Mouse (Mus musculus): Measurements from ENCODE around the gene Olfr221.
"Not testable (repeated sequence)": the region's sequence is repeated elsewhere in the genome, so short reads cannot be mapped to it uniquely, and the experiment has no call there.

The Olfr221 gene

DNA sequence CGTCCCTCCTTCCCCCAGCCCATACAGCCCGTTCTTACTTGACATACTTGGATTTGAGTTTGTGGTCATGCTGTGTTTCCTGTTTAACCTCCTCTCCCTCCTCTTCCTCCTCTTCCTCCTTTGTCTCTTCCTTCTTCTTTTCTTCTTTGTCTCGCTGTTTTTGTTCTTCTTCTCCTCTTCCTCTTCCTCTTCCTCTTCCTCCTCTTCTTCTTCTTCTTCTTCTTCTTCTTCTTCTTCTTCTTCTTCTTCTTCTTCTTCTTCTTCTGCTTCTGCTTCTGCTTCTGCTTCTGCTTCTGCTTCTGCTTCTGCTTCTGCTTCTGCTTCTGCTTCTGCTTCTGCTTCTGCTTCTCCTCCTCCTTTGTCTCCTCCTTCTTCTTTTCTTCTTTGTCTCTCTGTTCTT, at the start of gene Olfr221:
TSS of gene Olfr221 (minus strand) at position 101 of the 400 bp plus-strand sequence.
- not testable (repeated sequence) for DNase-seq (ENCODE audit: low read depth, low spot score)

DNA sequence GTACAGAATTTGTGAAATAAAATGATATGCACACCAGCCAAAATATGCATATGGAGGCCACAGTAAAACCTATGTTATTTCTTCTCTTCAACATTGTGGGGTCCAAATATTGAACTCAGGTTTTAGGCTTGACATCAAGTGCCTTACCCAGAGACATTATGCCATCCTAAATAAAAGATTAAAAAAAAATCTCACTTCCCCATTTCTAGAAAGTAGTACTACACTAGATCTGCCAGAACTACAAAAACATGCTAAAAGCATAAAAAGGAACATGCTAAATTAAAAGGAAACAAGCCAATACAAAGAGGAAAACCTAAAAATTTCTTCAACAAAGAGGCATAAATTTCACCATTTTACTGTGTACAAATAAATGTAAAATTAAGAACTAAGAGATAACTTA, 40.8 kb upstream of the Olfr221 start:
- DNase-seq (ENCODE audit: low read depth, low spot score), result peak; percentile 39

DNA sequence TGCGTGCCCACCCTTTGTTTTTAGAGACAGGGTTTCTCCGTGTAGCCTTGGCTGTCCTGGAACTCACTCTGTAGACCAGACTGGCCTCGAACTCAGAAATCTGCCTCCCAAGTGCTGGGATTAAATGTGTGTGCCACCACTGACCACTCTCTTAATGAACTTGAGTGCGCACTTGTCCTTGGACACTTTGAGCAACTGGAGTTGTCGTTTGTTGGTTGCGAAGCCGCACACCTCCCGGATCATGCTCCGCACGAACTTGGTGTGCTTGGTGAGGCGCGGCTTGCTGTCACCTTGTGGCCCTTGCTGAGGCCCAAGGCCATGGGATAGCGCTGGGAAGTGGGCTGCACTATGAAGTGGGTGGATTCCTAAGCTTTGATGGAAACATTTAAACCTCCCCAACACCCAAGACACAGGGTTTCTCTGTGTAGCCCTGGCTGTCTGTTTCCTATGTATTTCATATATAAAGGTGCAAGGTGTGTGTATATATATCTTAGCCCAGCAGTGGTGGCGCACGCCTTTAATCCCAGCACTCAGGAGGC, 29.4 kb upstream of the Olfr221 start:
- no peak for DNase-seq (ENCODE audit: low read depth, low spot score)

DNA sequence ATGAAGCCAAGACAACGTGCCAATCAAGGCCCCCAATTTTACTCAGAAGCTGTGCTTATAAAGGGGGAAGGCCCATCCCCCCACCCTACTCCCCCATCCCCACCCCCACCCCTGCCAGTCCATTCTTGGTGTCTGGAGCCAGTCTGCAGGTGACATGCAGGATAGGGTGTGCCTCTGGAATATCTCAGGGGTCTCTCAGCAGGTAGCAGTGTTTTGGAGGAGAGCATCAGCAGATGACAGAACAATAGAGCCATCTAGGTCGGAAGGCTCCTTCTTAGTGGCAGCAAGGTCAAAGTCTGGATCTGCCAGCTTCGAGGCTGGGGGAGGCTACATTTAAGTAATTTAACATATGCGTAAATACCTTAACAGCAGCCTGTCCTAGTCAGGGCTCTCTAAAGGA, 23.9 kb upstream of the Olfr221 start:
- no peak for DNase-seq (ENCODE audit: low read depth, low spot score)

DNA sequence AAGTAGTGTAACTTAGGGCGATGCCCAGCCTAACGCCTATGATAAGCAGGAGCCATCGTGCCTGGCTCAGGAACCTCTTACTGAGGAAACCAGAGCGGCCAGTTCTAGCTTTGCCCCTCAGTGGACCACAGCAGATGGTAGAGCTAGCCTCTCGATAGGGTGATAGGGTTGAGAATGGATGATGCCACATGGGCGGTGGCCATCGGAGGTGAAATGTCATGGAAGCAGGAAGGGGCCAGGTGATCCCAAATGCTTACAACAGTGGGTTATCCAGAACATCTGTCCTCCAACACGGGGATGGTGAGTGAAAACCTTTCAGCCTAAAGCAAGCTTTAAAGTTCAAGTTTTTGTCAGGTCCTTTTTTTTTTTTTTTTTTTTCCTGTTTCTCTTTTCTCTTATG, 19.5 kb upstream of the Olfr221 start:
- no peak for DNase-seq (ENCODE audit: low read depth, low spot score)

DNA sequence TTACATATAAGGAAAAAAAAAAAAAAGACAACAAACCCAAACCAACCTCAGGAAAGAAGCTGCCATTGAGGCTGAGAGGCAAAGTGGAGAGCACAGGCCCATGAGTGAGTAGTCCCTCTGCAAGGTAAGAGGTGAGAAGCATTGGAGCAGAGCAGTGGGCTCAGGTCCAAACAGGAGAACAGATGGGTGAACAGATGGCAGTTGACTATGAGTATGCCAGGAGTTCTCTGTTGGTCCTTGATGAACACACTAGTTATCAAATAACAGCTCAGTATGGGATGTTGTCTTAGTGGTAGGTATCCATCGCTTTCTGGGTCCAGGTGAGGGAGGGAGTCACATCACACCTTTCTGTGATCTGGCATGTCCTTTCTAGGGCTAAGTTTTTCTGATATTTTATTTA, 18.5 kb upstream of the Olfr221 start:
- DNase-seq (ENCODE audit: low read depth, low spot score), result no peak

DNA sequence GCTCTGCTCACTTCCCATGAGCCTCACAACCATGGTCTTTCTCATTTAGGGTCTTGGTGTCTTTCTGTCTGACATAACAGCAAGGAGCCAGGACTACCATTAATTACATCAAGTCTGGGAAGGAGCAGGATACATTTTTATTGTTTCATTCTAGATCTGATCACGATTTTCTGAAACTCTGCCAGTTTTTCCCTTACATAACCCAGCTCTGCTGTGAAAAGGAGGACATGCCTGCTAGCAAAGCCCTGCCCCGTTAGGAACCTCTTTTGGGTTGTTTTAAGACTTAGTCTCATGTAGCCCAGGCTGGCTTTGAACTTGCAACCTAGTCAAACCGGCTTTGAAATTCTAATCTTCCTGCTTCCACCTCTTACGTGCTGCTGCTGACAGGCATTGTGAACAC, 17.7 kb upstream of the Olfr221 start:
- no peak for DNase-seq (ENCODE audit: low read depth, low spot score)

DNA sequence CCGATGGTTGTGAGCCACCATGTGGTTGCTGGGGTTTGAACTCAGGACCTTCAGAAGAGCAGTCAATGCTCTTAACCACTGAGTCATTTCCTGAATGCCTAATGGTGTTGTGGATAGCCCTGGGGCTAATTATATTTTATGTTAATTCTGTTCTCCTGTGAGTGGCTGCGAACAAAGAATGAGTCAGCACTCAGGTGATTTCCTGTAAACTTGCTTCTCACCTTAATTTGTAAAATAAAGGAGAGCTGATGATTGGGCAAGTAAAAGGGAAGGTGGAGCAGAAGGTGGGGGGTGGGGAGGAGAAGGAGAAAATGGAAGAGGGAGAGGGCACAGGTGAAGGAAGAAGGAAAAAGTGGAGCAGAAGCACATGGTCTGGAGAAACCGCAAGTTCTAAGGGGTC, 10.5 kb upstream of the Olfr221 start:
- DNase-seq (ENCODE audit: low read depth, low spot score), result not testable (repeated sequence)

DNA sequence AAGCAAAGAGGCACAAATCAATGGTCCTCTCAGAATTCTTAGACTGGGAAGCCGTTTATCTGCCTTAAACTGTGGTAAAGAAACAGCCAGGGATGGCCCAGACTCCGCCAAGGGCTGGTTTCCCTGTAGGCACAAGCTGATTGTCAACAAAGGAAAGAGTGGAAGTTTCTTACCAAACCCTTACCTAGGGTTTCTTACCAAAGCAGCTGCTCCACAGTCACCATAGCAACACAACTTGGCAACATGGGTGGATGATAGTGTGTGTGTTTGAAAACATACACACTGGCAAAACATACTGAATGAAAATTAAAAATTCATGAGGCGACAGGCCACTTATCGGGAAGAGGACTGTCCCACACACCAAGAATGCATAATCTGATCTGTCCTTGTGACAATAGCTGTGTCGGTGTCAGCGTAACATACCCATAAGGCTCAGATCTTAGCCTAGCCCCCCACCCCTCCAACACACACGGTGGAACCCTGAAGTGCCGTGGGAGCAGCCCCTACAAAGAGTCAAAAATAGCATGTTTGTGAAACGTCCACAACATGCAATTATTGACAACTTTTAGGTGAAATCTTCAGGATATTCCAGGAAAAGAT, 3.8 kb upstream of the Olfr221 start:
- no peak for DNase-seq (ENCODE audit: low read depth, low spot score)

DNA sequence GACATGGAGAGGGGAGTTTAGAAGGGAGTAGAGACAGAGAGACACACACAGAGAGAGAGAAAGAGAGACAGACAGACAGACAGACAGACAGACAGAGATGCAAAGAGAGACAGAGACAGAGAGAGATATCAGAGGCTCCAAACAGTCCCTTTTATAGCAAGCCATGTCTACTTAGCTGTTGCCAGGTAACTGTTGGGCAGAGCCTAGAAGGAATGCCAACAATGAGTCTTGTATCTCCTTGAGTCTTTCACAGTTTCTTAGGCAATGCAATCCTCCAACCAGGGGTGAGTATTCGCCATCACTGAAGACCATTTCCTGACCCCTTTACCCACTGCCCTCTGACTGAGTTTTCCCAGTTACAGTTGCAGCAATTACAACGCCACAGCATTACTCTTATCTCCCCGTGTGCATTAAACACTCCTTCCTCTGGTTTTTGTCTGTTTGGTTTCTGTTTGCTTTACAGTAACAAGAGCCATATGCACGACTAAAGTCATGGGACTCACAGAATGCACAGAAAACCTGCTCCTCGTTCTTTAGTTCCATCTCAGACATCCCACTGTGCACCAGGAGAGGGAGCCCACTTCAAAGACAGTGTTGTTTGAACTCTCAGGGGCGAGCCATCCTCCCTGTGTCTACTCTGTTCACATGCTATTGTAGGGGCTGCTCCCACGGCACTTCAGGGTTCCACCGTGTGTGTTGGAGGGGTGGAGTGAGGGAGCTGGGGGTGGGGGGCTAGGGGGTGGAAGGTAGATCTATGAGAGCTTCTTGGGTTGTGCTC, 2.8 kb upstream of the Olfr221 start:
- peak; percentile 54 for DNase-seq (ENCODE audit: low read depth, low spot score)

DNA sequence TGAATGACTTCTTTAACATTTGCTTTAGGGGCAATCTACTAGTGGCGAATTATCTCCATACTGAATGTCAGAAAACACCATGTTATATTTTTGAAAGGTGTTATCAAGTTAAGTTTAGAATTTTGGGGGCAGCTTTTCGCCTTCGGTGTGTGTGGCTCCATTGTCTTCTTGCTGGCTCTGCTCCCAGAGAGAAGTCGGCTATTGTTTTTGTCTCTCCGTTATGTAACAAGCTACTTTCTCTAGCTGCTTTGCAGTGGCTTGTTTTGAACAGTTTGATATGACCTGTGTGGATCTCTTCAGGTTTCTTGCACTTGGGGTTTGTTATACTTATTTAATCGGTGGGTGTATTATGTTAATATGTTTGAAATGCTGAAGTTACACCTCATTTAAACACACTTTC, 1.2 kb upstream of the Olfr221 start:
- DNase-seq (ENCODE audit: low read depth, low spot score), result no peak

DNA sequence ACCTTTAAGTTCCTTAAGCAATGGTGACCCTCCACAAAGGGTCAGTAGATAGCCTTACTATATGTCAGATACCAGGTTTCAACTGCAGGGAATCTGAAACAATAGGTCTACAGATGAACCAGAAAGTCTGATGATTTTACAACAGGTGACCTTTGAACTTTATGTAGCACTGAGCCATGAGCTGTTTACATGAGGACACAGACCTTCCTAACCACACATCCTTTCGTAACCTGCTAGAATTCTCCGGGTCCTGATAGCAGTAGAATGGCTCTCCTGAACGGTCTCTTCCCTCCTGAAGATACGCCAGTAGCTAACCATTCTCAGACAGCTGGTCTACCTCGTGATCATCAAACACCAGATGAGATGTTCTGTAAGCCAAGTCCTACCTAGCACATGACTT, 2.9 kb downstream of the Olfr221 start:
- no peak for DNase-seq (ENCODE audit: low read depth, low spot score)

DNA sequence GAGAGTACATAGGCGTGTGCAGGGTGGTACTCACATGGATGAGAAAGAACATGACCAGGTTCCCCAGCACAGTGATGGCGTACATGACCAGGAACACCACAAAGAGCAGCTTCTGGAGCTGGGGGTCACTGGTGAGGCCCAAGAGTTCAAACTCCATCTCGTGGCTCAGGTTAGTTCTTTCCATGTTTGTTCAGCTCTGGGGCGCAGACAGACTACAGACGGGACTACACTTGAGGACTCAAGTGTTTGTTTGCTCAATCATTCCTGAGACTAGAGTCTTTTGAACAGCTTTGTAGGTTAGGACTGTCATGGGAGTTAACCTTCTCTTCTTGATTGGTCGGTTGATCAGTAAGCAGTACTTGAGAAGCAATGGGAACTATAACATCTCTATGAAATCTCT, 6.3 kb downstream of the Olfr221 start:
- DNase-seq (ENCODE audit: low read depth, low spot score), result no peak

DNA sequence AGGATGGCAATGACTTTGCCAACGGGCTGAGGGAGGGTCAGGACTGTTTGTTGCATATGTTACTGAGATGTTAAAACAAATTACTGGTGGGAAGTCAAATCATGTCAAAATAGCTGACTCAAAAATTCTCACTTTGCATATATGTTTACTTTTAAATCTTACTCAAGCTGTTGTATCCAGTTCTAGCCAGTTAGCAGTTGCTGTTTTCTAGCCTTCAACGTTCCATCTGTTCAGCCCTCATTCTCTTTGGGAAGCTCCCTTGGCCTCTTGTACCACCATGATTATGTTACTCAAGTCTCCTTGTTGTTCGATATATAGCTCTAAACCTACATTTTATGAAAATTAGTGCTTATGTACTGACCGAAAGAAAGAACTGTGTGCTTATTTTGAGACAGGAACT, 15.9 kb downstream of the Olfr221 start:
- no peak for DNase-seq (ENCODE audit: low read depth, low spot score)

DNA sequence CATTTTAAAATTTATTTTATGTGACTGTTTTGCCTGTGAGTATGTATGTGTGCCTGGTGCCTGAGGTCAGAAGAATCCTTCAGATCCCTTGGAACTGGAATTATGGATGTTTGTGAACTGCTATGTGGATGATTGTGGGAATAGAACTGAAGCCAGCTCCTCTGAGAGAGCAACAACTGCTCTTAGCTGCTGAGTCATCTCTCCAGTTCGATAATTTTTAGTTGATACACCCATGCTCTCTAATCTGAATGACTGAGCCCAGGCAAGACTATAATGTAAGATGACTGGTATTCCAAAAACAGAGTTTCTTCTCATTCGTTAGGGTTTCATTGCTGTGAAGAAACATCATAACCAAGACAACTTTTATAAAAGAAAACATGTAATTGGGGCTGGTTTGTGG, 18.1 kb downstream of the Olfr221 start:
- DNase-seq (ENCODE audit: low read depth, low spot score), result no peak

DNA sequence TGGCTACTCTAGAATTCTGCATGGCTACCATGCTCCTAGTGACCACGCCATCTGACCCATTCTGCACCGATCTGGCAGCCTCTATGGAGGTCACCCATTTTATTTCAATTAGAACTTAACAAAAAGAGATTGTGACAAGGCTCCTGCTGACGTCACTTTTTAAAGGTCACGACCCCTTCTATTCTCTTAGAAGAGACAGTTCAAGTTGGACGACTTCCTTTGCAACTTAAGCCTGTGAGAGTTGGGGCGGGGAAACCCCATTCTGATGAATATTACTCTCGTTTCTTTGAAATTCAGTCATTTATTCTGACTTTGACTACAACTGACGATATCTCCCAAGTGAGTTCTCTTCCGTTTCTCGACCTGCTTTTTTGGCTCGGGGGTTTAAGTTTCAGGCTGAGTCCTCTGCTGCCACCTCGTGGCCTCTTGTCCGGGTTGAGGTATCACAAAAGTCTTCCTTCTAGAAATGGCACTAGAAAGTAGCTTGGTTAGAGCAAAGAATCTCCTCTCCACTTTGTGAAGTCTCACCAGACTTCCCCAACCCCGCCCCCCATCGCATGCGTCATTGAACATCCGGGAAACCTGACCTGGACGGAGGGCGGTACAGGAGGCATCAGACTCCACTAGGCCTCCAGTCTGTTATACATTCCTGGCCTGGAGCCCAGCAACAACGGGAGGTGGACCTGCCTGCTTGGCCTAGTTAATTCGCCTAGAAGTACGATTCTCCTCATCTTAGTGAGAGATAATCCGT, 19.4 kb downstream of the Olfr221 start:
- peak; percentile 87 for DNase-seq (ENCODE audit: low read depth, low spot score)

DNA sequence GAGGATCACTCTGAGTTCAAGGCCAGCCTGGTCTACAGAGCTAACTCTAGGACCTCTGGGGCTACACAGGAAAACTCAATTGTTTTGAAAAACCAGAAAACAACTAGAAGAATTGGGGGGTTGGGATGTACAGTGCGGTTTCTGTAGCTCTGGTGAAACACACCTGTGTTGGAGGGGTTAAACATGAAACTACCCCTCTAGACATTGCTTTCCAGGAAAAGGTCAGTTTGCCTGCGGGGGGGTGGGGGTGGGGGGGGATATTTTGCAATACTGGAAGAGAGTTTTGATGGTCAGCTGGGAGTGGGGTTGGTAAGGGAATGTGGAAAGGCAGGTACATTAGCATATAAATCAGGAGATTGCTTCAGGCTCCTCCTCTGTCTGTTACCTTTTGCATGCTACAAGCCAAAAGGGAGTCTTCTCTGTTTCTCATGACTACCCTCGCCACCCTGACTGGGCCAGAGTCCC, 20.0 kb downstream of the Olfr221 start:
- DNase-seq (ENCODE audit: low read depth, low spot score), result no peak

DNA sequence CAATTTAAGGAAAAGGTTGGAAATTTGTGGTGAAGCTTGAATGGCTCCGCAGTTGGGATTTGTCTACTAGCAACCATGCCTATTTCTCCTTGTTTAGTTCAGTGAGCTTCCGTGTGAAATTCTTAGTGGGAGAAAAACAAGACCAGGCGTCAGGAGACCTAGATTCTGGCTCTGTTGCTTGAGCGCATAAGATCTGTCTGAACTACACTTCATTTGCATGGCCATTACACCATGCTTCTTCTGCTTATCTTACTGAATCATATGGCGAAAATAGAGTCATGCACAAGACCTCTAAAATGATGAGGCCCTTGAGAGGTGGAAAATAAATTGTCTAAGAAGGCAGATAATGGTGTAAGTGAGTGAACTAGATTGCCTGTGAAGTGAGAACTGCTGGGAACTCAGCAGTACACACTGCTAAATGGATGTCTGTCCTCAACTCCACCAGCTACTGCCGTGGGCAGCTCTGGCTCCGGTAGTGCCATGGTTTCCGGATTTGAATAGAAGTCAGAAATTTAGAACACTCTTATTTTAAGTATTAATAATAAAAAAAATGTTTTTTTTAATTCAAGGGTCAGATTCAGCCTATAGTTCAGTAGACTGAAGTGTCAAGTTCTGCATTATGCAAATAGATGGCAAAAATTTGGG, 20.6 kb downstream of the Olfr221 start:
- DNase-seq (ENCODE audit: low read depth, low spot score), result no peak

DNA sequence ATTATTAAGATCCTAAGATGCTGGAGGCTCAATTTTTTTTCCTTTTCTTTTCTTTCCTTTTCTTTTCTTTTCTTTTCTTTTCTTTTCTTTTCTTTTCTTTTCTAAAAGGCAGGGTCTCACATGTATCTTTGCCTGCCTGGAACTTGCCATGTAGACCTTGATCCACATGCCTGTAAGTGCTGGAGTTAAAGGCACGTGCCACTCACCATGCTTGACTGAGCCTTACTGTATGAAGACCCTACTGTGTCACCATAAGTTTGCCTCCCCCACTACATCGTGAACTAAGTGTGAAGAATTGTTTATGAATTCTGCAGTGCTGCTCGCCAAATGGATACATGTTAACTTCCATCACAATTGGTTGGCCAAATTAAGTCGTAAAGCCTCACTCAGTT, 21.1 kb downstream of the Olfr221 start:
- no peak for DNase-seq (ENCODE audit: low read depth, low spot score)

DNA sequence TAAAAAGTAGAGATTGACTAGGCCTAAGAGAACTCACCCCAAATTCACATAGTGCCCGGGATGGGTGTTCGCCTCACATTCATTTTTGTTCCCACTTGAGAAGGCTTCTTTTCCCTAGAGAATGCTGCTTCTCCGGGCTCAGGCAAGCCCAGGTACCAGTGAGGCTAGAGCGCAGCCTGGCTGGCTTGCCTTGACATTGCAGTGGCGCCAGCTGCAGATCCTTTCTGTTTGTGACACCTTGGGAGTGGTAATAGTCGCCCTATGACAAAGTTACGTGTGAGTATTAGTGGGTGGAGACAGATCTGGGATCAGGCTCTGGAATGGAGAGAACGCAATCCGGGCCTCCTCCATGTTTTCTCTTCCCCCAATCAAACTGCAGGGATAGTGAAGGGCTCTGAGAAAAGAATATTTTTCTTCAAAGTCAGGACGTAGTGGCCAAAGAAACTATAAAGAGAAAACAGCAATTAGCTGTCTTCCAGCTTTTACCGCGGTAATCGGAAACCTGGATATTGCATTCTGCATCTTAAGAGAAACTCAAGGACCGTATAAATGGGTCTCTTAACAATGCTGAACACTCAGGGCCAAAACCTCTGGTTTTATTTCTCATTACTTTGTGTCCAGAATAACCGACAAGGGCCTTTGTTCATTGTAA, 21.6 kb downstream of the Olfr221 start, which contains the start of gene Zfp219:
TSS of gene Zfp219 (minus strand) at position 248 of the 652 bp plus-strand sequence.
- DNase-seq (ENCODE audit: low read depth, low spot score), result peak; percentile 83

Measured in A20 (cell line).